Mouse (Mus musculus) gastrocnemius, postnatal 14 days (tissue): ENCODE data around the gene Pcsk2. TPM values are rescaled to one million over a fixed set of nuclear protein-coding genes. Genes with fewer than 3 reads are reported as not detected.

Experiments
- DNase-seq: peaks from one replicate; pipeline ENCODE4 v3.0.0; 2021; ENCODE audit warnings: mixed read lengths
- intact Hi-C: fragments of 180-260 bp; cut with DNase I; formaldehyde crosslinking; loops from one replicate; pipeline ENCODE4 v1.15.1; 2025; ENCODE audit warnings: low total_unique reads
- long read RNA-seq, 2 experiments: library from polyadenylated mRNA; stranded (forward); transcript quantifications; one replicate each; pipeline ENCODE4 v2.0.0; 2021
- total RNA-seq, 2 experiments: library from RNA; stranded (reverse); gene quantifications; 2 replicates each; pipeline ENCODE4 v1.2.3; 2021

Gene Pcsk2
- total RNA-seq: under 1 TPM; 0.18 to 0.35 TPM
- long read RNA-seq, experiment 1: 0 reads
- long read RNA-seq, experiment 2, full-length matches to known transcripts: 1 of 1 reads
- long read RNA-seq, experiment 2, partial matches to known transcripts: 0 of 1 reads
- long read RNA-seq, experiment 2, other reads (novel, unspliced or antisense): 0 of 1 reads

- DNase-seq: peak; percentile 38
- intact Hi-C loops: no loop called here
Observed at GRCm38 (mm10) chr2:143545758-143546246, at the start of gene Pcsk2. Pcsk2 (plus strand) TSS chr2:143546156.

- no peak for DNase-seq
- intact Hi-C loops: no loop called here
Observed at GRCm38 (mm10) chr2:143500845-143501244, 45.1 kb upstream of the Pcsk2 start.

- DNase-seq: no peak
- intact Hi-C loops: no loop called here
Observed at GRCm38 (mm10) chr2:143501760-143502159, 44.2 kb upstream of the Pcsk2 start.

GRCm38 (mm10) chr2:143502203-143502602, 43.8 kb upstream of the Pcsk2 start:
- no peak for DNase-seq

GRCm38 (mm10) chr2:143536485-143536884, 9.5 kb upstream of the Pcsk2 start:
- DNase-seq: no peak
- intact Hi-C loops: no loop called here

More at GRCm38 (mm10) chr2:143502203-143502602, 43.8 kb upstream of the Pcsk2 start:
- intact Hi-C loops: no loop called here

GRCm38 (mm10) chr2:143545299-143545751, 631 bp upstream of the Pcsk2 start:
- intact Hi-C loops: no loop called here
- no peak for DNase-seq

GRCm38 (mm10) chr2:143546412-143547211, 656 bp downstream of the Pcsk2 start:
- intact Hi-C loops: no loop called here
- no peak for DNase-seq

- DNase-seq: no peak
- intact Hi-C loops: no loop called here
Observed at GRCm38 (mm10) chr2:143547251-143548090, 1.5 kb downstream of the Pcsk2 start.

- no peak for DNase-seq
- intact Hi-C loops: no loop called here
Observed at GRCm38 (mm10) chr2:143560384-143560783, 14.4 kb downstream of the Pcsk2 start.

- DNase-seq: no peak
Observed at GRCm38 (mm10) chr2:143565062-143565461, 19.1 kb downstream of the Pcsk2 start.

GRCm38 (mm10) chr2:143565961-143566360, 20.0 kb downstream of the Pcsk2 start:
- no peak for DNase-seq
- intact Hi-C loops: no loop called here

More at GRCm38 (mm10) chr2:143565062-143565461, 19.1 kb downstream of the Pcsk2 start:
- intact Hi-C loops: no loop called here

GRCm38 (mm10) chr2:143585341-143585740, 39.4 kb downstream of the Pcsk2 start:
- DNase-seq: no peak
- intact Hi-C loops: no loop called here

GRCm38 (mm10) chr2:143590398-143590797, 44.4 kb downstream of the Pcsk2 start:
- no peak for DNase-seq
- intact Hi-C loops: no loop called here

GRCm38 (mm10) chr2:143603071-143603470, 57.1 kb downstream of the Pcsk2 start:
- intact Hi-C loops: no loop called here
- no peak for DNase-seq

- no peak for DNase-seq
- intact Hi-C loops: no loop called here
Observed at GRCm38 (mm10) chr2:143603871-143604512, 58.0 kb downstream of the Pcsk2 start.

GRCm38 (mm10) chr2:143610355-143611331, 64.7 kb downstream of the Pcsk2 start:
- no peak for DNase-seq

GRCm38 (mm10) chr2:143613466-143613865, 67.5 kb downstream of the Pcsk2 start:
- intact Hi-C loops: no loop called here
- no peak for DNase-seq

More at GRCm38 (mm10) chr2:143610355-143611331, 64.7 kb downstream of the Pcsk2 start:
- intact Hi-C loops: no loop called here

GRCm38 (mm10) chr2:143614775-143615174, 68.8 kb downstream of the Pcsk2 start:
- intact Hi-C loops: no loop called here
- DNase-seq: no peak
